Comparison of ENCODE assay signal across 12 mouse cellular contexts in genomic region chr1:191447391-191448016, GRCm38 (mm10). TPM values are rescaled to one million over a fixed set of nuclear protein-coding genes. Genes with fewer than 3 reads are reported as not detected.
A peak's percentile ranks its signal among the peaks of the same experiment; 100 is the strongest.
DNase-seq lines count a peak whose midpoint lies in the region; ATAC-seq lines count a peak whose summit lies in the region.
"Had no signal": no experiment of that assay in that cellular context is flagged by ENCODE, and none has a peak within 500 bp of the region (broad histone marks: within the 10 kb centered on the region; RNA-seq: fewer than 3 reads in every experiment).

No protein-coding gene starts in this region.

- H3K27me3 ChIP-seq in heart, embryonic 13.5 days (replicated peaks) = no peaks in the 10 kb centered on the region
- no peaks in the 10 kb centered on the region for H3K27me3 ChIP-seq in hindbrain, embryonic 11.5 days (ENCODE audit: control insufficient read depth, insufficient read depth, low read length)

- H3K36me3 ChIP-seq in heart, embryonic 13.5 days = no peaks in the 10 kb centered on the region
- no peaks in the 10 kb centered on the region for H3K36me3 ChIP-seq in hindbrain, embryonic 11.5 days (ENCODE audit: control insufficient read depth, insufficient read depth, low read length)

- H3K27ac ChIP-seq in heart, embryonic 13.5 days (replicated peaks) = peak overlapping the region; percentile 39; the same call in 1 of the 2 replicates
- no peak overlapping the region for H3K27ac ChIP-seq in hindbrain, embryonic 11.5 days (ENCODE audit: low read depth, low read length)

- DNase-seq in heart, adult 9 months (ENCODE audit: low spot score in 2 of 2) = no peak
- peak; percentile 62 for DNase-seq in CD4-positive helper T cell, adult 2 months (ENCODE audit: low read depth, low spot score)
- peak; percentile 45 to 60 for DNase-seq in kidney, postnatal 36 days
- no peak for DNase-seq in hindbrain, embryonic 11.5 days (ENCODE audit: low spot score)
- DNase-seq in adrenal gland, postnatal 4 days (ENCODE audit: low spot score in 2 of 2) = no peak
- no peak for DNase-seq in embryo, embryonic 10 days (ENCODE audit: low spot score)
- DNase-seq: adrenal gland, adult 8-10 months; lung, embryonic 14.5 days; midbrain, embryonic 14.5 days had no signal

- H3K4me3 ChIP-seq in heart, embryonic 13.5 days = no peak overlapping the region
- H3K4me3 ChIP-seq in hindbrain, embryonic 11.5 days (ENCODE audit: low read depth, low read length) = no peak overlapping the region

- WGBS in heart, embryonic 13.5 days = 77% methylated on average over 6 of the region's 6 CpGs
- 67% methylated on average over 6 of the region's 6 CpGs for WGBS in hindbrain, embryonic 11.5 days

- ATAC-seq in heart, embryonic 13.5 days (ENCODE audit: extremely low read depth, insufficient number of reproducible peaks, low FRiP score, low TSS enrichment) = no peak
- peak; percentile 51 for ATAC-seq in inflammation-experienced regulatory T-cells, adult 6 months
- ATAC-seq in hindbrain, embryonic 11.5 days (ENCODE audit: low FRiP score) = no peak
- ATAC-seq: intestine, postnatal 0 days had no signal

- peak overlapping the region; percentile 47; the same call in 1 of the 2 replicates for H3K9ac ChIP-seq in heart, embryonic 13.5 days
- H3K9ac ChIP-seq in hindbrain, embryonic 11.5 days (ENCODE audit: low read depth, low read length) = no peak overlapping the region
- H3K9ac ChIP-seq: lung, embryonic 14.5 days had no signal

- no peaks in the 10 kb centered on the region for H3K9me3 ChIP-seq in heart, embryonic 13.5 days
- no peaks in the 10 kb centered on the region for H3K9me3 ChIP-seq in hindbrain, embryonic 11.5 days (ENCODE audit: control insufficient read depth, low read length)

- H3K4me1 ChIP-seq in heart, embryonic 13.5 days = peaks cover 48% of the 10 kb centered on the region
- no peaks in the 10 kb centered on the region for H3K4me1 ChIP-seq in hindbrain, embryonic 11.5 days (replicated peaks; ENCODE audit: control insufficient read depth, insufficient read depth, low read length)

- no peak overlapping the region for H3K4me2 ChIP-seq in heart, embryonic 13.5 days
- H3K4me2 ChIP-seq in hindbrain, embryonic 11.5 days (replicated peaks; ENCODE audit: low read depth, low read length) = no peak overlapping the region
- H3K4me2 ChIP-seq: lung, embryonic 14.5 days had no signal

RNA-seq across cellular contexts. Expression of gene Ppp2r5a, which starts 44.4 kb away (rescaled TPM):
- polyA plus RNA-seq in heart, embryonic 13.5 days (2015; fragmentation: Nextera tagmentation; extraction: Ambion mirVana) = 21.2 and 22.6 TPM in 2 replicates
- 10 to 100 TPM; 33.7 to 66.6 (median 43.3) TPM for polyA plus RNA-seq in inflammation-experienced regulatory T-cells, adult 6 months (2017; shearing (Covaris generic))
- polyA plus RNA-seq in hindbrain, embryonic 11.5 days (2014; fragmentation: Nextera tagmentation; extraction: Ambion mirVana) = 13.1 and 16.6 TPM in 2 replicates
- total RNA-seq in adrenal gland, postnatal 4 days (2021) = 100 to 1,000 TPM; 105 to 107 TPM

Comparison
In these comparisons a context has a peak if more than half of its experiments do, and no peak if none do; other contexts are left out.
1. DNase-seq: peak in CD4-positive helper T cell, adult 2 months (single experiment) and kidney, postnatal 36 days (2 of 2); none in heart, adult 9 months (0 of 2), hindbrain, embryonic 11.5 days (single experiment), adrenal gland, postnatal 4 days (0 of 2) and embryo, embryonic 10 days (single experiment).